Mouse (Mus musculus) embryo, embryonic 10 days (tissue): ENCODE data around the gene Thap2.
A peak's percentile ranks its signal among the peaks of the same experiment; 100 is the strongest.

Experiments used
- DNase-seq: peaks from one replicate; pipeline ENCODE4 v3.0.0-alpha.2; 2015; ENCODE audit warnings: low spot score

Gene Thap2

DNA sequence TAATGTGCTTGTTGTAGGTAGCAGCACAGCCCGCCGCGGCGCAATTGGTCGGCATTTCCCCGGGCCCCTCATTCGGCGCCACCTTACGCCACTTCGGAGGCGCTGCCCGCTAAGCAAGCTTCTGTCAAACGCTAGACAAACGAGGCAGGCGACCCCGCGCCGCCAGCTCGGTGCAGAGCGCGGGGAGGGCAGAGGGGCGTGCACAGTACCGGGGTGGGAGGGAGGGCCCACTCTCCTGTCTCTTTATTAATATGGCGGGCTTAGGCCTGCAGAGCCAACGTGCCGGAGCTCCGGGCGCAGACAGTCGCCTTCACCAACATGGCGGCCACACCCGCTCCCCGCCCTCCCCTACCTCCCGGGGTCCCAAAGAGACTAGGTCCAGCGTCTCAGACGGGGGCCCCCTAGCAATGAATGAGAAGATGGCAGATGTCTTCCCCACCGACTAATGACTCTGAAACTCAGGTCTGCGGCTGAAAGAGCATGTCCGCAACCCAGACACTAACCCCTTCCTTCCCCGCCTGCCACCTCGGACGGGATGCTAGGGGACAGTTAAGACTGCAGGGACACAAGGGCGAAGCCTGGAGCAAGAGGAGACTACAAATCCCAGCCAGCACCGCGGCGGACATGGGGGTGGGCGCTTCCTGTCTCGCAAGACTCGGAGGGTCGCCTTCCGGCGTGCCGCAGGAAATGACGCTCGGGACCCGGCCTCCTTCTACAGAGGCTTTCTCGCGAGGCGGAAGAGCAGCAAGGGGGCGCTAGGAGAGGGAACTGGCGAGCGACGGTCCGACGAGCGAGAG, at the start of gene Thap2, which contains the start of gene Zfc3h1:
Thap2 (minus strand) TSS at position 223 of the 797 bp plus-strand sequence.
Zfc3h1 (plus strand) TSS at position 739 of the 797 bp plus-strand sequence.
- DNase-seq: peak; percentile 98

DNA sequence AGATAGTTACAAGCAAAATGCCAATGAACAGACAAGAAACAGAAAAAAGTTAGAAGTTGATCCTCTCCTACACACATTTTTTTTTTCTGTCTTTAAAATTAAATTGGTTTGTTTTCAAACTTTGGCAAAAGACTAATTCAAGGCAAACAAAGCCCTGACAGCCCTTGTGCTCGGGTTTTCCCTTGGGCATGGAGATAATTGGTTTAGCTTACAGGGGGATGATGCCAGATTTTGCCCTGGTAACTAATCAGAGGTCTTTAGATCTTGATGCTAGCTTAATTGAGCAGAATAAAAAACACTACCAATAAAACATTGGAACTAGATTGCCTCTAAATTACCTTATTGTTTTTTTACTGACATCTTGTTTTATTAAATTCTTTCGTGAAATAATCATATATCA, 41.1 kb upstream of the Thap2 start:
- DNase-seq: no peak

DNA sequence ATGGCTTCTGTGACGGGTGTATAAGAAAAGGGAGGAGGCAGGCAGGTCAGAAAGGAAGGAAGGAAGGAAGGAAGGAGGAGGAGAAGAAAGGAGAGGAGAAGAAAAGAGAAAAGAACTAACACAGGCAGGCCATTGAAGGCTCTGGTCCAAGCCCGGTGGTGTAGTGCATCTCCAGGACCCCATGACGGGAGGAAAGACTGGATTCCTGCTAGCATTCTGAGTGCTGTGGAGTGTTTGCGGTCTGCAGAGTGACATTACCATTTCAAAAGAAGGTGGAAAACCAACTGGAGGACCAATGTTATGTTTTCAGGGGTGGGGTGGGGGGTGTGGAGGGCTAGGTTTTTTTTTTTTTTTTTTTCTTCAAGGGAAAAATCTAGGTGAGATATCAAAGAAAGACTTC, 37.7 kb upstream of the Thap2 start:
- no peak for DNase-seq

DNA sequence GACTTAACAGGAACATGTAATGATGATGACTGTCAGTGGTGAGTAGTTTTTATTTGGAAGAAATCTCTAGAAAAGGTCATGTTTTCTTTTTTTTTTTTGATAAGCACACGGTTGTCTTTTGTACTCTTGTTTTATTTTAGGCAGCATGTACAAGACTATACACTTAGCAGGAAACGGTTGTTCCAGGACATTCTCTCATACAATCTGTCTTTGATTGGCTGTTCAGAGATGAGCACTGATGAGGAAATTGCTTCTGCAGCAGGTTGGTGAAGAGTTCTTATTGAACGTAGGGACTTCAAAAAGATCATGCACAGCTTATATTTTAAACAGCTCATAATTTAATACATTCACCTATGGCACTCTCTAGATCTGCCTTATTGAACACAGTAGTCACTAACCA, 29.8 kb upstream of the Thap2 start:
- DNase-seq: no peak

DNA sequence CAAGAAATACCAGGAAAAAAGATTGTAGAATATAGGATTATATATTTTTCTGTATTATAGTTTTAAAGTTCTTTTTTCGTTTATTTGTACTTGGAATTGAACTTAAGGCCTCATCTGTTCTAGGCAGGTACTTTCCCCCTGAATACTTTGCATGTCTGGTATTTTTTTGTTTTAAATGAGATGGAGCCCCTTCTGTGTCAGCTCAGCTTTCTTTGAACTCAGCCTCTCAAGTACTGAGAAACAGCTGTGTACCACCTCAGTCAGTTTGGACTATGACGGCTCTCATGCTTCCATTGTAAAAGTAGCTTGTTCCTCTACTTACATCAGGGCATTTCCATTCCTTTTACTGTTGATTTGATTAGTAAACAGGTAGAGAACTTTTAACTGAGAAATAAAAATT, 29.3 kb upstream of the Thap2 start:
- no peak for DNase-seq

DNA sequence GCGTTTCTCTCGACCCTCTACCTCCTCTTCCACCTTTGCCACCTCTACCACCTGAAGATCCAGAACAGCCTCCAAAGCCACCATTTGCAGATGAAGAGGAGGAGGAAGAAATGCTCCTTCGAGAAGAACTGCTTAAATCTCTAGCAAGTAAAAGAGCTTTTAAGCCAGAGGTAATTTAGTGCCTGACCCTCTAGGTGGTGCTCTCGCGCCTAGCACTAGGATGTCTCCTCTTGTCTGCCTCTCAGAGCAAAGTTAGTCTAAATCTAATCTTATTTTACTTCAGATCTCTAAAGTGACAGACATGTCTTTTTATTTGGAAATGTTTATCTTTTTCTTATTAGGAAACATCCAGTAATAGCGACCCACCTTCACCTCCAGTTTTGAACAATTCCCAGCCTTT, 22.1 kb upstream of the Thap2 start:
- DNase-seq: peak; percentile 79

DNA sequence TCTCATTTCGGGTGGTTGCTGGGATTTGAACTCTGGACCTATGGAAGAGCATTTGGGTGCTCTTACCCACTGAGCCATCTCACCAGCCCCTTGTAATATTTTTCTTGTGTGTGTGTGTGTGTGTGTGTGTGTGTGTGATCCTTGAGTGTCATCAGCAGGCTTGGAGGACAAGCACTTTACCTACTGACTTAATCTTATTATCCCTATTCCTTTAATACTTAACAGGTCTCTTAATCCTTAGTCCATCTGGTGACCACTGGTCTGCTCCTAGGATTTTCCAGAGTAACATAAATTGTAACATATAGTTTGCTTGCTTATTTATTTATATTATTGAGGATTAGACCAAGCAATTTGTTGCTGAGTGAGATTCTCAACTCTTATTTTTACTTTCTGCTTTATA, 7.7 kb upstream of the Thap2 start:
- DNase-seq: no peak

DNA sequence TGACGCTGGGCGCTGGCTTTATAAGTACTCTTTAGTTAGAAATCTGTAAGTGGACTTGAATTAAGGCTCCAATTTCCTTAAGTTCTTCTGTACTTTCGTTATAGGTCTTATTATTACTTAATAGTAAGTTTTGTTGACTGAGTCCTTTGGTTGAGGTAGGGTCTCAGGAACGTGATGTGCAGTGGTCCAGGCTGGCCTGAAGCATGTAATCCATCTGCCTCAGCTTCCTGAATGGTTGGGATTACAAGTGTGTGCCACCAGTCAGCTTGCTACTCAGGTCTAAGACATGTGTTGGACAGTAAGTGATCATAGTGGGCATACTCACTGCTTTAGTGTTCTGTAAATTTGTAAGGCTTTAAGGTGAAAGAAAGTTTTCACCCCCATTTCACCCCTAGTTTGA, 6.8 kb upstream of the Thap2 start:
- no peak for DNase-seq

DNA sequence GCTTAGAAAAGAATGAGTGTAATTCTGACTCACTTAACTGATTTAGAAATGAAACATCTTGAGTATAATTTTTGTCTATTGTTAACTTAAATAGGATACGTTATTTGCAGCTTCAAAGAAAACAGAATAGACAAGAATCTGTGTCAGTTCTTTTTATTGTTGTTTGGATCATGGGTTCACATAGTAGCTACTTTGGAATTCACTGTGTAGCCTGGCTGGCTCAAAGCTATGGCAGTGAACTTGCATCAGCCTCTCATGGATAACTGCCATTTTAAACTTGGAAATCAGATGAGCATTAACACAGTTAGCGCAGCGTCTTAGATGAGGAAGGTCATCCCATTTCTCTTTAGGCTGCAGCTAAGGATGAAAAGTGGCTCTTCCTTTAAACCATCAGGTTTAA, 3.6 kb upstream of the Thap2 start:
- no peak for DNase-seq

DNA sequence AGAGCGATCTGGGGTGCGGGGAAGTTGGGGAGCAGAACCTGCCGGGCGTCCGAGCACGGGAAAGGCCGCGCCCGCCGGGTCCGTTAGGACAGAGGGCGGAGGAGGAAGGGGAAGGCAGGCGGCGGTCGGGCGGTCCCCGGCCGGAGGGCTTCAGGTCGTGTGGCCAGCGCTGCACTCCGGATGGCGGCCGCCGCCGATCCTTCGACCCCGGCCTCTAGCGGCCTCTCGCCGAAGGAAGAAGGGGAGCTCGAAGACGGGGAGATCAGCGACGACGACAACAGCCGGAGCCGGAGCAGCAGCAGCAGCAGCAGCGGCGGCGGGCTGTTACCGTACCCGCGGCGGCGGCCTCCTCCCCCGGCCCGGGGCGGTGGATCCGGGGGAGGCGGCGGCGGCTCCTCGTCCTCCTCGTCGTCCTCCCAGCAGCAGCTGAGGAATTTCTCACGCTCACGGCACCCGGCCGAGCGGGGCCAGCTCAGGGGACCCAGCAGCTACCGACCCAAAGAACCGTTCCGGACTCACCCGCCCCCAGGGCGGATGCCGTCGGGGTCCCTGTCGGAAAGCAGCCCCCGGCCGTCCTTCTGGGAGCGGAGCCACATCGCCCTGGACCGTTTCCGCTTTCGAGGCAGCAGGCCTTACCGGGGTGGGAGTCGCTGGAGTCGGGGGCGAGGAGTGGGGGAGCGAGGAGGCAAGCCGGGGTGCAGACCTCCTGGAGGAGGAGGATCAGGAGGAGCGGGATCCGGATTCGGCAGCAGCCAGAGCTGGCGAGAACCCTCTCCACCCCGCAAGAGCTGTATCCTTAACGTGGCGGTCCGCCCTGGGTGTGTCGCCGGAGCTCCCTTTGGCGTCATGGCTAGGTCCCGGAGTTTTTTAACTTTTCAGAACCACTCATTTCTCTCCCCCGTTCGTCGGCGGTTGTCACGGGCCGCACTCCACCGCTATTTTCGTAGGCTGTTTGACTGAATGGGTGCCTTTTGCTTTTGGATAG, 1.1 kb upstream of the Thap2 start:
- peak; percentile 65 for DNase-seq

DNA sequence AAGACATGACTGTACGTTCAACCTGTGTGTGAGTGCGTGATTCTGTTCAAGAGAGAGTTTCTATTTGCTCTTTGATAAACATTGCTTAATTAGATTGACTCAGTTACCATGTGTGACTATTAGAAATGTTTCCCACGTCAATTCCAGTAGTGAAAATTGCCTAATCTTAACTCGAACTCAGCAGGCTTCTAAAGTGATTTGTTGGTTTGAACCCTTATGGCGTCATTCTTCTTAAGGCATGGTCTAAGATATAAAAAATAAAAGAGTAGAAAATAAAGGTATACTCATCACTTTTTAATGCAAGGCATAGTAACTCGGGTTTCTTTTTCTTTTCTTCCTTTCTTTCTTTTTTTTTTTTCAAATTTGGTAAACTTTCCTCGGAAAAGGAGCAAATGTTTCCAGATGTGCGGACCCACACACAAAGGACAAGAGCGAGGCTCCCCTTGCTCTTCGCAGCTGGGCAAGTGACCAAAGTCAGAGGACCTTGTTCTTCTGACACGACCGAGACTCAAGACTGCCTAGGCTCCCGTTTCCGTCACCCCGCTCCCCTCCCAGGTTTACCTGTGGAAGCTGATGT, 511 bp downstream of the Thap2 start:
- DNase-seq: peak; percentile 16

DNA sequence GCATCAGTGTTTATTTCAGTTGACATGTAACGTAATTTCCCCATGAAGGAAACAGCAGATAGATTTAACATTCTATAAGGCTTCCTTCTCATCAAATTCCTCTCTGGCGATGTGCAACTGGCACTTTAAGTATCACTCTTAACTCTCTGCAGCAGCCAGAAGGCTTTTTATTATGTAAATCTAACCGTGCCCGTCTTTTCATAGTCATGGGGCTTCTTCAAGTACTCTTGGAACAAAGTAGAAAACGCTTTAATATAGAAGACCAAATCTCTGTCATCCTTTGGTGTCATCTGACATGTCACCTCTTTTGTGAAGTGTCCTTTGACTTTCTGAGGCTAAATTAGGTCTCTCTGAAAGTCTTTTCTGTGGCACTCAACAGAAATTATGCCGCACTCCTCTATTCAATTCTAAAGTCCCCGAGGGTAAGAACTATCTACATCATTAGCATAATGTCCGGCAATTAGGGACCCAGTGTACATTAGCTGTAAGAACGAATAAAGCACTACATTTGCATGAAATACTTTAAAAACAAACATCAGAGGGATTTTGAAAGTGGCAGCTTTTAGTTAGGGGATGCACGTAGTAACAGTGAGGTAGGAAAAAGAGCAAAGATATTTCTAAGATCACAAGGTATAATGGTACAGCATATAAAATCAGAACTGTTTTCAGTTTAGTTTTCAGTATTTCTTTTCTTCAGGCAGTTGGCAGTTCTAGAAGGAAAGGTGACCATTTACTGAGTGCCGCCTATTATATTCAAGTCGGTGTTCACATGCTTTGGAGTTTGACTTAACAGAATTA, 1.2 kb downstream of the Thap2 start:
- no peak for DNase-seq

DNA sequence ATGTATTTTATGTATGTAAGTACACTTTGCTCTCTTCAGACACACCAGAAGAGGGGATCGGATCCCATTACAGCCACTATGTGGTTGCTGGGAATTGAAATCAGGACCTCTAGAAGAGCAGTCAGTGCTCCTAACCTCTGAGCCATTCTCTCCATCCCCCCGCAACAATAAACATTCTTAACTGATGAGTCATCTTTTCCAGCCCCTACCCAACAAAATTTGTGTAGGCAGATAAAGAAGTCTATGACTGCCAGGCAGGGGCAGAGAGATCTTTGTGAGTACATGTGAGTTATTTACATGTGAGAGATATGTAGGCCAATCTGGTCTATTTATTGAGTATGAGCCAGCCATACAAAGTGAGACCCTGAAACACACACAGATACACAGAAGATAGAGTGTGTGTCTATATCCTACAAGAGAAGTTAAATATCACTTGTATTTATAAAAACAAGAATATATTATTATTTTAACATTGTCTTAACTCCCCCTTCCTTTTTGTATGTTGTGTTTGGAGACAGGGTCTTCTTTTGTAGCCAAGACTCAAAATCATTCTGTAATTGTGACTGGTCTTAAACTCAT, 2.6 kb downstream of the Thap2 start:
- DNase-seq: no peak

DNA sequence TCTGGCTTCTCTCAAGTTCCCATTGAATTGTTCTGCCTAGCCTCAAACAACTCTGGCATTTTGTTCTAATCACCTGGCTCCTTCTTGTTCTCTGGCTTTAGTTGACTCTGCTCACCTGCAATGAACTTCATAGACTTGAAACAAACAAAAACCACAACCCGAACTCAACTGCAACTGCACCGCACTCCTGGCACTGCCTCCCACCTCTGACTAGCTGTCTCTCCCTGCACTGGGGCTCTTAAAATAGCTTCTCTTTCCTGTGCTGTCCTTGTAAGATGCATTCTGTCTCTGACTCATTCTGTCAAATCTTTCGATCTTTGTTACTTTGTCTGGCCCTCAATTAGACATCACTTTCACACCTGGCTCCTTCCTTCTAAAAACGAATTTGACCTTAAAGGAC, 21.1 kb downstream of the Thap2 start:
- DNase-seq: no peak

DNA sequence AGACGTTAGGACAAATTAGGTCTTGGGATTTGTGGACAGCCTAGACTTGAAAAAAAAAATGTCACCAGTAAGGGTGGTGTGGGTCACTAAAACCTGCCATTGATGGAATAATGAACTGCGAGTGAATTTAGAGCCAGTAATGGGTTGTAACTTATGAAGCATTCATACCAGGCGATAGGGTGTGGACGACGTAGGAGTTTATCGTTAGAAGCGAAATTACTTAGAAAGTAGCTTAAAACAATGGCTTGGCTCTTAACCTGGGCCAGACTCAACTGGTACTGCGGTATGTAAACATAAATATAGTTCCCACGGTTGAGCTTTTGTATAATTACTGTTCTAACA, 21.6 kb downstream of the Thap2 start:
- peak; percentile 18 for DNase-seq

DNA sequence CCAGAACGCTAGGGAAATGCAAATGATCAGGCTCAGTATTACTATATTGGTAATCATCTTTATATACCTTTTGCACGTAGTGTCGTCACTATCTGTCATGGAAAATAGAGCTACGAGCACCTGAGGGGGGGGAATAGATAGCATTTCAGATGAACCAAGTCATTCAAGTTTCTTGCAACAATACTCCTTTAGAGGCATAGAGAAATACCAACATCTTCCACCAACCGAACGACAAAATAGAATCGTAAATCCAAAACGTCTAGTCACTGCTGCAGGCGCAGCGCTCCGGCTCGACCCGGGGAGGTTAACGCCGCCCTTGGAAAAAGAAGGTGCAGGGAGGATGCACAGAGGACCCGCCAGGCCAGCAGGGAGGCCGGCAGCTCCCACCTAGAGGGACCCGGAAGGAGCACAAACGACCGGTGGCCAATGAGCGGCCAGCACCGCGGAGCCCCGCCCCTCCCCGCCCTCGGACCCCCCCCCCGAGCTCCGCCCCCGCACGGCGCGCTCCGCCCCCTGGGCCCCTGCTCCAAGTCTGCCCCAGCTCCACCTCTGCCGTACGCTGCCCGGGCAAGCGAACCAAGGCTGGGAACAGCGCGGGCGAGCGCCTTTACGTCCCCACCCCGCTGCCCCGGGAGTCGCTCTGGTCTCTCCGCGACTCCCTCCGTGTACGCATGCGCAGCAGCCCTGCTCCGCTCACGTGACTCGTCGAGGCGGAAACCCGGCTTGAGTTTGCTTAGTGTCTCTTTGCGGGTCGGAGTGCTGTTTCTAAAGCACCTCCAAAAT, 22.2 kb downstream of the Thap2 start, which contains the start of gene Tmem19:
Tmem19 (minus strand) TSS at position 662 of the 783 bp plus-strand sequence.
- DNase-seq: peak; percentile 99

DNA sequence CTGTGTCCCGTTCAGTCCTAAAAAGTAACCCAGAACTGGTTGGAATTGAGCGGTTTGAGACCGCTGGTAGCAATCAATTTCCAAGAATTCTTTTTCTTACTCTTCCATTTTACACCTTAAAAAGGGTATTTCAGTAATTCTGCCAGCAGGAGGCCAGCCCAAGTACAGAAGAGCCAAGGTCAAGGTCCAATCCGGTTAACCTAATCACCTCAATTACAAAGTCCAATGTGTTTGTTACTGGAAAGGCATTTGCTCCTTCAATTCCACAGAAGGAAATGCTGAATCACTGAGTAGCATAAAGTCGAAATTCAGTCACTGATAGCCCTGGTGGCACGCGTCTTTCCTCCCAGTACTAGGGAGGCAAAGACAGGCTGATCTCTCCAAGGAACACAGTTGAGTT, 25.2 kb downstream of the Thap2 start:
- DNase-seq: no peak

DNA sequence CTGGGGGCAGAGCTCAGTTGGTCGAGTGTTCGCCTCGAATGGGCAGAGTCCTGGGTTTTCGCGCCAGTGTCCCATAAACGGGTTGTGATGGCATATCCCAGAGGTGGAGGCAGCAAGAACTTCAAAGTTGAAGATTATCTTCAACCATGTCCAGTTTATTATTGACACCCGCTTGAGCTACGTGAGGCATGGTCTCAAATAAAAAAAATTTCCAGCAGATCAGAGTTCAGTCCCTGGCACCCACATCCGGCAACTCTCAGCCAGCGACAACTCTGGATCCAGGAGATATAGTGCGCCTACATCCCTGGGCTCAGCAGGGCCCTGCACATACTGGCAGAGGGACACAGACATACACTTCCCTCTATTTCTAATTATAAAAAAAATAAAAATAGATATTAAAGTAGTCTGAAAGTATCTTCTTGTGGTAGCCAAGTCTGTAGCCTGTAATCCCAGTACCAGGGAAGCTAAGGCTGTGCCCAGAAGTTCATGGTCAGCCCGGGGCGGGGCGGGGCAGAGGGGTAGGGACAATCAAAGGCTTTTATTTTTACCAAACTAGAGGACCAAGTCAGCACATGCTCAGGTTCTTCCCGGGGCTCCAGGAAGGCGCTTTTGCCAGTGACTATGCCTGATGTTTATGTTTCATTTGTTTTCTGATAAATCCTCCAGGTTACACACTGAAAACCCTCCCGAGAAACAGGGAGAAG, 25.9 kb downstream of the Thap2 start:
- DNase-seq: no peak

DNA sequence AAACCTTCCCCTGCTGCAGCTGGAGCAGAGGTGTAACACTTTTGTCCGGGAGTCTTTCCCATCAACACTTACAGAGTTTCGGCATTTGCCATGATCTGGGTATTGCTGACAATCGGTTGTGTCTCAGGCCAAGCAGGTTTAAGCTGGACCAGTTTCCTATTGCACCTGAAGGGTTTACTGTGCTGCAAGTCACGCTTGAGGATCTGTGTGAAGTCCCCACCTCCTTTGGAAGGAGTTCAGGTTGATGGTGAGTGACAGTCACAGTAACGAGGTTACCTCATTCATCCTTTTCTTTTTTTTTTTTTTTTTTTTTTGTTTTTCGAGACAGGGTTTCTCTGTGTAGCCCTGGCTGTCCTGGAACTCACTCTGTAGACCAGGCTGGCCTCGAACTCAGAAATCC, 28.1 kb downstream of the Thap2 start:
- DNase-seq: no peak

DNA sequence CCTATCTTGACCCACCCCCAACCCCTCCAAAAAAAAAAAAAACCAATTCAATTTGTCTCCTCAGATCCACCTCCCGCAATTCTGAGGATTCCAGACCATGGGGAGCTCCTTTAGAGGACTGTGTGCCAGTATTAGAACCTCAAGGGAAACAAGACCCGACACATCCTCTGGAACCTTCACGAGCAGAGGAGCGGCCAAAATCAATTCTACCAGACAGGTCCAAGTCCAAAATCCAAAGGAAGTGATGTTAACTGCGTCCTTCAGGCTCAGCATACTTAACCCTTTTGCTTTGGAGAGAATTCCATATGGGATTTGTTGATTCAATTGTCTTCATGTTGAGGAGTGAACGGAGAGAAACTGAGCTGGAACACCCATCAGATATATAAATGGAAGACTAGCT, 29.2 kb downstream of the Thap2 start:
- DNase-seq: no peak
